Mouse (Mus musculus) liver, embryonic 14.5 days (tissue): Measurements from ENCODE around the gene Fes. TPM values are rescaled to one million over a fixed set of nuclear protein-coding genes. Genes with fewer than 3 reads are reported as not detected.
"Not testable (repeated sequence)": the region's sequence is repeated elsewhere in the genome, so short reads cannot be mapped to it uniquely, and the experiment has no call there.

Experiments used
- ATAC-seq: fragments of 200-750 bp; cut with Nextera tagmentation; 2 replicates; pipeline ENCODE4 v1.8.0; 2017; ENCODE audit warnings: moderate number of reproducible peaks, mild to moderate bottlenecking, moderate library complexity; ENCODE audit not compliant: insufficient read depth
- DNase-seq, 3 experiments: peaks; one replicate each; pipeline ENCODE4 v3.0.0-alpha.2; 2012 to 2013; ENCODE audit warnings: low read depth in 3 of 3, low spot score in 3 of 3
- H3K27ac ChIP-seq: fragments of 300-500 bp; sonication (generic); 2 replicates; pipeline ENCODE4 v1.5.1; 2014; ENCODE audit warnings: moderate library complexity, mild to moderate bottlenecking, control low read depth, inconsistent platforms
- H3K27me3 ChIP-seq: fragments of 300-500 bp; sonication (generic); 2 replicates; pipeline ENCODE4 v1.6.1; 2014; ENCODE audit warnings: mild to moderate bottlenecking, low read length, moderate library complexity; ENCODE audit not compliant: control insufficient read depth, insufficient read depth
- H3K36me3 ChIP-seq: fragments of 300-500 bp; sonication (generic); replicated peaks from 2 replicates; pipeline ENCODE4 v1.6.1; 2014; ENCODE audit warnings: low read depth; ENCODE audit not compliant: control insufficient read depth, insufficient read depth
- H3K4me1 ChIP-seq, 2 experiments: fragments of 200-500 bp in 1 of 2; fragments of 300-500 bp in 1 of 2; sonication (generic) in 1 of 2; replicated peaks; 2 replicates each; pipeline ENCODE4 v1.6.1; 2012 to 2014; ENCODE audit warnings: antibody characterized with exemption in 1 of 2, inconsistent platforms in 1 of 2, low read length in 1 of 2; ENCODE audit not compliant: control insufficient read depth in 2 of 2, insufficient read depth in 2 of 2
- H3K4me2 ChIP-seq: fragments of 300-500 bp; sonication (generic); 2 replicates; pipeline ENCODE4 v1.6.1; 2014; ENCODE audit warnings: low read depth, mild to moderate bottlenecking, control low read depth, moderate library complexity
- H3K4me3 ChIP-seq, 2 experiments: fragments of 200-500 bp in 1 of 2; fragments of 300-500 bp in 1 of 2; sonication (generic) in 1 of 2; 2 replicates each; pipeline ENCODE4 v1.5.1; 2012 to 2014; ENCODE audit warnings: low read depth in 2 of 2, low read length in 2 of 2, mild to moderate bottlenecking in 2 of 2, control low read depth in 1 of 2, inconsistent platforms in 1 of 2, moderate library complexity in 1 of 2; ENCODE audit not compliant: insufficient read depth in 1 of 2
- H3K9ac ChIP-seq: fragments of 300-500 bp; sonication (generic); replicated peaks from 2 replicates; pipeline ENCODE4 v1.6.1; 2014; ENCODE audit warnings: mild to moderate bottlenecking, control low read depth, moderate library complexity
- H3K9me3 ChIP-seq: fragments of 300-500 bp; sonication (generic); 2 replicates; pipeline ENCODE4 v1.6.1; 2016; ENCODE audit warnings: low read length, mixed read lengths; ENCODE audit not compliant: control insufficient read depth
- CTCF ChIP-seq: IDR thresholded peaks from 2 replicates; pipeline ENCODE4 v1.5.1; 2016; ENCODE audit warnings: antibody characterized with exemption, low read depth, control low read depth
- EP300 ChIP-seq: IDR thresholded peaks from 2 replicates; pipeline ENCODE4 v1.6.1; 2016; ENCODE audit warnings: antibody characterized with exemption, low read depth
- WGBS: fragments of 180-500 bp; shearing (Covaris S2); extraction: QIAGEN DNeasy Blood & Tissue Kit; methylation state at CpG from one replicate; pipeline ENCODE4 v1.1.7; 2014; ENCODE audit not compliant: insufficient replicate concordance; 5-methylcytosine and 5-hydroxymethylcytosine counted together
- polyA plus RNA-seq, 2 experiments: library from polyadenylated mRNA; depleted of rRNA in 1 of 2; stranded (reverse) in 1 of 2; unstranded in 1 of 2; fragments of >200 nt; fragmentation: Nextera tagmentation in 1 of 2; extraction: Ambion mirVana in 1 of 2; gene quantifications; 2 replicates each; pipeline versions ENCODE4 v1.2.1 to v1.2.3; 2012 to 2014

Gene Fes
- polyA plus RNA-seq, 2 experiments = 9.0 to 11.9 TPM

DNA sequence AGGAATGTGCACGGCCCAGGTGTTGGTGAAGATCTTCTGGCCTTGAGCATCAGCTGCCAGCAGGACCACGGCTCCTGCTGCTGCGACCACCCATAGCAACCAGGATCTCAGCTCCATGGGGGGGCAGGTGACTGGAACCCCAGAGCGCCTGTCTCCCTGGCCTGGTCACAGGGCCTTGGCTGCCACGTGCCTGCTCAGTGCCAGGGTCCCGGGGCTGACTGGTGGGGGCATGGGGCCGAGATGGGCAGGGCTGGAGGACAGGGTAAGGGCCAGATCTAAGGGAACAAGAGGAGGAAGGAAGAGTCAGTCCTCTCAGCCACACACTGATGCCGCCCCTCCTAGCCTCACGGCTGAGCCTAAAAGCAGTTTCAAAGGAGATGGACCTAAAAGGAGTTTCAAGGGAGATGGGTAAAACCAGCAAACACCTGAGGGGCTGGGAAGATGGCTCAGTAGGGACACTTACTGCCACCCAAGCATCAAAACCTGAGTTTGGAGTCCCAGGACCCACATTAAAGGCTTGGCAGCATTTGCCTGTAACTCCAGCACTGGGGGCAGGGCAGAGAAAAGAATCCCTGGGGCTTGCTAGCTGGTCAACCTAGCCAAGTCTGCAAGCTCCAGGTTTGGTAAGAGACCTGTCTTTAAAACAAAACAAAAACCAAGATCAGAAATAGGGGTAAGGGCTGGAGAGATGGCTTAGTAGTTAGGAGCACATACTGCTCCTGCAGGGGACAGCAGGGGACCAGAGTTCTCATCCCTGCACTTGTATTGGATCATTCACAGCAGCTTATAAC is 11.1 kb upstream of the Fes start:
- no peaks in the 10 kb centered on the region; the same call in 1 of the 2 replicates for H3K36me3 ChIP-seq
- peaks cover 0 to 7% of the 10 kb centered on the region in 2 experiments; a peak in 1 of 4 replicates for H3K4me1 ChIP-seq
- no peak overlapping the region for H3K9ac ChIP-seq
- DNase-seq = no peak
- no peak for ATAC-seq
- no peak overlapping the region for H3K4me2 ChIP-seq
- no peaks in the 10 kb centered on the region for H3K9me3 ChIP-seq
- H3K4me3 ChIP-seq = no peak overlapping the region
- WGBS = 67% methylated on average over 9 of the region's 9 CpGs
- H3K27me3 ChIP-seq = peaks cover 24% of the 10 kb centered on the region
- no peak for TF ChIP-seq CTCF
- TF ChIP-seq EP300 = no peak
- H3K27ac ChIP-seq = no peak overlapping the region

DNA sequence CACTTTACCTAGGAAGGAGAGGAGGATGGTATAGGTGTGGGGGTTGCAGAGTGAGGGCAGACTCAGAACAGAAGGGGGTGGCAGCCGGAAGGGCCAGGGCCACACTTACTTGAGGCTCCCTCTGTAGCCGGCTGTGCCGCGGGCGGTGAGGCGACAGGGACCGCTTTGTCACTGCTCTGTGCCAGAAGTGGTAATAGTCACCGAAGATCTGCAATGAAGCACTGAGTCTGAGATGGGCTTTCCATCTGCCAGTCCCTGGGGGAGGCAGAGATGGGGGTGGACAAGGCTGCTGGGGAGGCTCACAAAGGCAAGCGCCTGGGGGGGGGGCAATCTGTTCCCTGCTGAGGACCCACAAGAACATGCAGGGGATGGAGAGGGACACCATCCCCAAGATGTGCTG is 10.2 kb upstream of the Fes start:
- 85% methylated on average over 9 of the region's 9 CpGs for WGBS
- Histone ChIP-seq H3K4me2 (no peak overlapping the region), H3K27me3 (peaks cover 16% of the 10 kb centered on the region), H3K4me1 (peaks cover 0 to 7% of the 10 kb centered on the region in 2 experiments; a peak in 1 of 4 replicates), H3K9me3 (no peaks in the 10 kb centered on the region), H3K27ac (no peak overlapping the region), H3K9ac (no peak overlapping the region), H3K4me3 (no peak overlapping the region), H3K36me3 (no peaks in the 10 kb centered on the region; the same call in 1 of the 2 replicates)
- TF ChIP-seq CTCF (no peak), EP300 (no peak)
- DNase-seq = no peak
- ATAC-seq = no peak

- H3K36me3 ChIP-seq, DNase-seq, H3K27ac ChIP-seq, H3K9me3 ChIP-seq, H3K9ac ChIP-seq, H3K4me3 ChIP-seq, ATAC-seq, H3K4me2 ChIP-seq, H3K27me3 ChIP-seq, H3K4me1 ChIP-seq: not testable (repeated sequence)
- WGBS = 69% methylated on average over 4 of the region's 4 CpGs
- TF ChIP-seq CTCF = peak; percentile 45; the same call in 1 of the 2 replicates
These were observed 8.7 kb upstream of the Fes start for GRCm38 (mm10) chr7:80396427-80396826.

GRCm38 (mm10) chr7:80394600-80394999 is 6.9 kb upstream of the Fes start:
- Histone ChIP-seq H3K9ac (no peak overlapping the region), H3K4me1 (no peaks in the 10 kb centered on the region), H3K4me3 (no peak overlapping the region), H3K36me3 (no peaks in the 10 kb centered on the region; the same call in none of the 2 replicates), H3K27me3 (no peaks in the 10 kb centered on the region), H3K4me2 (no peak overlapping the region), H3K27ac (no peak overlapping the region), H3K9me3 (no peaks in the 10 kb centered on the region)
- TF ChIP-seq EP300 = no peak
- no peak for ATAC-seq
- 46% methylated on average over 4 of the region's 4 CpGs for WGBS
- DNase-seq = no peak

DNA sequence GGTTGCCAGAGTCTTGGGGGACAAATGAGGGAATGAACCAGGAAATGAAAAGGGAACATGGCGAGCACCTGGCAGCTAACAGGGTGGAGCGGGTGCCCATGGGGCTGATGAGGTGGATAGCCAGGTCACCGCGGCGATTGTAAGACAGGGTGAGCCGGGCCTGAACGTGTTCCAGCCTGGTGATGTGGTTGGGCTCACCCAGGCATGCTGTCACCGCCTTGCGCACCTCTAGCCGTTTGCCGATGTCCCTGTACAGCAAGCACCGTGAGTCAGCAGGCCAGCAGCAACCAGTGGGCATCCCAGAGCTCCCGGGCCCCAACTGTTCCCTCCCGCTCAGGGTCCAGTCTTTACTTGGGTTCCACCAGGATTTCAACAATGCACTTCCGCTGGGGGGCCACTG is 4.4 kb upstream of the Fes start:
- H3K27me3 ChIP-seq = peaks cover 16% of the 10 kb centered on the region
- ATAC-seq (no peak), DNase-seq (no peak)
- no peak for TF ChIP-seq EP300
- no peak for TF ChIP-seq CTCF
- no peaks in the 10 kb centered on the region; the same call in none of the 2 replicates for H3K36me3 ChIP-seq
- no peak overlapping the region for H3K4me3 ChIP-seq
- no peaks in the 10 kb centered on the region for H3K9me3 ChIP-seq
- no peak overlapping the region for H3K9ac ChIP-seq
- H3K4me1 ChIP-seq = no peaks in the 10 kb centered on the region
- no peak overlapping the region for H3K4me2 ChIP-seq
- WGBS = 84% methylated on average over 15 of the region's 15 CpGs
- H3K27ac ChIP-seq = no peak overlapping the region
